Mouse (Mus musculus) thymus, adult 2 months (tissue): ENCODE measurements around the gene Cbarp. TPM values are rescaled to one million over a fixed set of nuclear protein-coding genes. Genes with fewer than 3 reads are reported as not detected.

ENCODE experiments used
- DNase-seq: peaks from one replicate; pipeline ENCODE4 v3.0.0; 2021
- H3K27ac ChIP-seq: fragments of 200-500 bp; 2 replicates; pipeline ENCODE4 v1.5.1; 2012; ENCODE audit warnings: low read length, control low read depth; ENCODE audit not compliant: control insufficient read depth, insufficient read depth
- H3K27me3 ChIP-seq: fragments of 200-500 bp; 2 replicates; pipeline ENCODE4 v1.6.1; 2012; ENCODE audit warnings: mild to moderate bottlenecking, low read length, moderate library complexity, mixed read lengths; ENCODE audit not compliant: control insufficient read depth, insufficient read depth
- H3K36me3 ChIP-seq: fragments of 200-500 bp; 2 replicates; pipeline ENCODE4 v1.6.1; 2012; ENCODE audit warnings: mild to moderate bottlenecking, low read length, moderate library complexity; ENCODE audit not compliant: control insufficient read depth, insufficient read depth
- H3K4me1 ChIP-seq: fragments of 200-500 bp; replicated peaks from 2 replicates; pipeline ENCODE4 v1.6.1; 2012; ENCODE audit warnings: low read length; ENCODE audit not compliant: control insufficient read depth, insufficient read depth
- H3K4me3 ChIP-seq: fragments of 200-500 bp; 2 replicates; pipeline ENCODE4 v1.5.1; 2012; ENCODE audit warnings: mild to moderate bottlenecking, low read length, control low read depth, moderate library complexity; ENCODE audit not compliant: control insufficient read depth, insufficient read depth
- CTCF ChIP-seq: fragments of 200-500 bp; IDR thresholded peaks from 2 replicates; pipeline ENCODE4 v1.5.1; 2012; ENCODE audit warnings: mild to moderate bottlenecking, control low read depth, low read length, moderate library complexity, borderline replicate concordance; ENCODE audit not compliant: control insufficient read depth, poor library complexity, insufficient read depth; ENCODE audit errors: extremely low read depth
- POLR2A ChIP-seq: fragments of 200-500 bp; IDR thresholded peaks from 2 replicates; pipeline ENCODE4 v1.6.1; 2012; ENCODE audit warnings: mild to moderate bottlenecking, low read length, control low read depth, moderate library complexity; ENCODE audit not compliant: control insufficient read depth, poor library complexity, insufficient read depth; ENCODE audit errors: extremely low read depth
- whole genome bisulfite sequencing: fragments of 180-500 bp; shearing (Covaris S2); methylation state at CpG from one replicate; pipeline ENCODE4 v1.1.7; 2018; 5-methylcytosine and 5-hydroxymethylcytosine counted together
- polyA plus RNA-seq: library from polyadenylated mRNA; depleted of rRNA; stranded (reverse); fragments of >200 nt; gene quantifications from 2 replicates; pipeline ENCODE4 v1.2.3, GENCODE M21; 2012; rRNA removed

Gene Cbarp
- polyA plus RNA-seq: 34.0 and 37.7 TPM in 2 replicates

DNA sequence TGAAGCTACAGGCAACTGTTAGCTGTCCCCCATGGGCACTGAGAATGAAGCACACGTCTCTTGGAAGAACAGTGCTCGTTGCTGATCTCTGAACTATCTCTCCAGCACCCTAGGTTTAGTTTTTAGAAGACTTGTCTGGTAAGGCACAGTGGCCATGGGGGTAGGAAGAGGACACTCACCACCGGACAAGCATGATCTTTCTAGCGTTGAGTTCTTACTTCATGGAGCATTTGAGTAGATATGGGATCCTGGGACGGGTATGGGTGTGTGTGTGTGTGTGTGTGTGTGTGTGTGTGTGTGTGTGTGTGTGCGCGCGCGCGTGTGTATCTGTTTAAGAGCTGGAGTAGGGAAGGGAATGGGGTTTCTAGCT is at the start of gene Cbarp:
TSS of gene Cbarp (minus strand) at position 170 of the 370 bp plus-strand sequence.
- no peak for DNase-seq
- Histone ChIP-seq H3K4me3 (peak within 1 kb of the TSS; percentile 36), H3K27ac (peak within 1 kb of the TSS; percentile 83), H3K36me3 (no peaks in the 10 kb centered on the region), H3K4me1 (peaks cover 40% of the 10 kb centered on the region), H3K27me3 (no peaks in the 10 kb centered on the region; the same call in 1 of the 2 replicates)
- no peak for TF ChIP-seq CTCF
- TF ChIP-seq POLR2A: no peak
- 86% methylated on average over 10 of the region's 10 CpGs for WGBS

DNA sequence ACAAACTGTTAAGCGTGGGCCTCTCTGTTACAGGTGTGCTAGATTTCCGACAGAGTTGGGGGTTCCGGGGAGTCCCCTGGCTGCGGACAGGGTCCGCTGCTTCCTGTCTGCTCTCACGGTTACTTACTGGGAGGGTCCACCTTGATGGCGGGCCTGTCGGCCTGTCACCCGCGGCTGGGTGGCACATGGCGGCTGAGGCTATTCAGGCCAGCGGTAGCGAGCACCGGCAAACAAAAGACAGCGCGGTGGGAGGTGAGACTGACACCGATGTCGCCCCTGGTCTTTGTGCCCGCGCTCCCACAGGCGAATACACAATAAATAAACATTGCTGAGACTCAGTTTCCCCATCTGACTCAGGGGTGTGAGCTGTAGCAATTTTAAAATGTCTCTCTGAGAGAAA is 49.4 kb upstream of the Cbarp start:
- TF ChIP-seq POLR2A (no peak), CTCF (no peak)
- 6% methylated on average over 21 of the region's 21 CpGs for WGBS
- Histone ChIP-seq H3K36me3 (no peaks in the 10 kb centered on the region), H3K27me3 (peaks cover 24% of the 10 kb centered on the region), H3K27ac (no peak overlapping the region), H3K4me3 (no peak overlapping the region), H3K4me1 (no peaks in the 10 kb centered on the region; the same call in 1 of the 2 replicates)
- no peak for DNase-seq

DNA sequence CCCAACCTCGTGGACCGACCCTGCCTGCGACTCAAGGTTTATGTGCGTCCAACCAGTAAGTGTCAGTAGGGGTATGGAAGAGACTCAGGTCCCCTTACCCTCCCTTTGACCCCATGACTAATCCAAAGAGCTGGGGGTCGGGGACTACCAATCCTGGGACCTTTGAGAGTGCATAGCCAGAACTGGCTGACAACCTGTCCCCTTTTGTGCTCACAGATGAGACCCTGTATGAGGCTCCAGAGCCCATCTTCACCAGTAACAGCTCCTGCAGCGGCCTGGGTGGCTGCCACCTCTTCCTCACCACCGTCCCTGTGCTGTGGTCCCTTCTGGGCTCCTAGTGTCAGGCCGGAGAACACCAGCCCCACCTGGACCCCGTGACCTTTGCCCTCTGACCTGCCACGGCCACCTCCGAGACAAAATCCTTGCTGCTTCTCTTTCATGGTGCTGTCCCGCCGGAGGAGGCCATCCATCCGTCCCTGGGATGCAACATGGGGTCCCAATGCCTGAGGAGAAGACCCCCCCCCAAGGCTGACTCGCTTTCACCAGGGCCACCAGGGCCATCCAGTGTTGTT is 47.9 kb upstream of the Cbarp start:
- H3K27ac ChIP-seq: no peak overlapping the region
- no peak for TF ChIP-seq CTCF
- no peak for TF ChIP-seq POLR2A
- H3K36me3 ChIP-seq: no peaks in the 10 kb centered on the region
- peaks cover 24% of the 10 kb centered on the region for H3K27me3 ChIP-seq
- DNase-seq: no peak
- 91% methylated on average over 15 of the region's 15 CpGs for WGBS
- H3K4me3 ChIP-seq: no peak overlapping the region
- no peaks in the 10 kb centered on the region; the same call in 1 of the 2 replicates for H3K4me1 ChIP-seq

DNA sequence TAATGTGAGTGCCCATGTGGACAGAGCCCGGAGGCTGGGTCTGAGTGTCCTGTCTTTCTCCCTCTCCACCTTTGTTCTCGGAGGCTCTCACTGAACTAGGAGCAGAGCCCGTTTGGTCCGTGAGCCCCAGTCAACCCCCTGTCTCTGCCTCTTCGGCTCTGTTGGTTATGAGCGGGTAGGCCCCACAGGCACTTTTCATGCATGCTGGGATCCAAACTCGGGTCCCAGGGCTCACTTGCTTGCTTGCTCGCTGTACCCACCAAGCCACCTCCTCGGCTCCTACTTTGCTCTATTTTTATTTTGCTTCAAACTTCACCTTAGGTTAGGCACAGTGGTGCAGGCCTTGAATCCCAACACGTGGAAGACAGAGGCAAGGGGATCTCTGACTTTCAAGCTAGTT is 47.1 kb upstream of the Cbarp start:
- TF ChIP-seq CTCF: no peak
- TF ChIP-seq POLR2A: no peak
- peaks cover 24% of the 10 kb centered on the region for H3K27me3 ChIP-seq

DNA sequence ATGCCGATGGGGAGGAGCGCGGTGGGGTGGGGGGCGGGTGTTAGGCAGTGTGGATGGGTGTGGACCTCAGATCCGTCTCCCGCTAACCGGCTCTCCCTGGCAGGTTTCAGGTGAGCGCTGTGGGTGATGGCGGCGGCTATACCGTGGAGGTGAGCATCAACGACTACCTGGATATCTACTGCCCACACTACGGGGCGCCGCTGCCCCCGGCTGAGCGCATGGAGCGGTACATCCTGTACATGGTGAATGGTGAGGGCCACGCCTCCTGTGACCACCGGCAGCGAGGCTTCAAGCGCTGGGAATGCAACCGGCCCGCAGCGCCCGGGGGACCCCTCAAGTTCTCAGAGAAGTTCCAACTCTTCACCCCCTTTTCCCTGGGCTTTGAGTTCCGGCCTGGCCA is 46.0 kb upstream of the Cbarp start:
- 32% methylated on average over 27 of the region's 27 CpGs for WGBS
- Histone ChIP-seq H3K4me1 (no peaks in the 10 kb centered on the region; the same call in 1 of the 2 replicates), H3K27ac (no peak overlapping the region), H3K27me3 (peaks cover 24% of the 10 kb centered on the region), H3K4me3 (no peak overlapping the region), H3K36me3 (no peaks in the 10 kb centered on the region)
- DNase-seq: no peak
- no peak for TF ChIP-seq POLR2A
- no peak for TF ChIP-seq CTCF

More for the DNA sequence above, 47.1 kb upstream of the Cbarp start:
- Histone ChIP-seq H3K36me3 (no peaks in the 10 kb centered on the region), H3K27ac (no peak overlapping the region), H3K4me3 (no peak overlapping the region), H3K4me1 (no peaks in the 10 kb centered on the region; the same call in 1 of the 2 replicates)
- 95% methylated on average over 10 of the region's 10 CpGs for WGBS
- no peak for DNase-seq

DNA sequence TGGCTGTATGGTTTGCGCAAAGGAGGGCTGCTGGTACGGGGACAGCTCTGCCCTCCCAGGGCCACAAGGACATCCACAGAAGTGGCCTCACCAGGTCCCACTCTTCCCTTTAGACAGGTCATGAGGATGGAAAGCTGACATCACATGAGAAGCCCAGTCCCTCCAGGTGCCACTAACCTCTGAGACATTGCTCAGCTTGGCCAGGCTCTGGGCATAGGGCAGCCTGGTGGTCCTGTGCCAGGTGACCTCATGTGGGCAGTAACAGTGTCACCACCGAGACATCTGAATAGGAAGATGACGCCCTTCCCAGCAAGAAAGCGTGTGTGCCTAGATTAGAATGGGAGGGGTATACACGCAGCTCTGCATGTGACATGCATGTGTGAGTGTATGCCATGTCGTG is 41.9 kb upstream of the Cbarp start:
- WGBS: 93% methylated on average over 7 of the region's 7 CpGs
- Histone ChIP-seq H3K27ac (no peak overlapping the region), H3K4me3 (no peak overlapping the region), H3K4me1 (peaks cover 6% of the 10 kb centered on the region), H3K36me3 (no peaks in the 10 kb centered on the region), H3K27me3 (peaks cover 9% of the 10 kb centered on the region)
- TF ChIP-seq POLR2A: no peak
- TF ChIP-seq CTCF: no peak
- DNase-seq: no peak
